Mouse (Mus musculus): ENCODE measurements around the gene Gcsh. TPM values are rescaled to one million over a fixed set of nuclear protein-coding genes. Genes with fewer than 3 reads are reported as not detected.

Gcsh gene
- total and polyA plus RNA-seq, 2 experiments from 2014 or later: 44.6 to 131 TPM

GRCm38 (mm10) chr8:116944385-116944696 lies 49.0 kb downstream of the Gcsh start:
- Histone ChIP-seq H3K4me1 (ENCODE audit: insufficient read depth, low read length) (peaks cover 11% of the 10 kb centered on the region; the same call in 1 of the 2 replicates), H3K9me3 (ENCODE audit: low read length) (no peaks in the 10 kb centered on the region), H3K36me3 (ENCODE audit: insufficient read depth, low read length) (no peaks in the 10 kb centered on the region), H3K9ac (replicated peaks; ENCODE audit: low read length) (peak overlapping the region; percentile 91), H3K4me2 (ENCODE audit: low read depth, low read length) (peak overlapping the region; percentile 95), H3K27ac (peak overlapping the region; percentile 23; the same call in 1 of the 2 replicates), H3K4me3 (ENCODE audit: low read length) (peak overlapping the region; percentile 96), H3K27me3 (ENCODE audit: insufficient read depth, low read length) (no peaks in the 10 kb centered on the region)
- whole genome bisulfite sequencing: 8% methylated on average over 4 of the region's 4 CpGs
- no peak for ATAC-seq
- TF ChIP-seq CTCF (IDR thresholded peaks at IDR 0.05; ENCODE audit: low read depth): no peak
- DNase-seq (ENCODE audit: low spot score): no peak

- DNase-seq (ENCODE audit: low spot score) (peak; percentile 45), ATAC-seq (peak; percentile 78)
- no peak for TF ChIP-seq CTCF (IDR thresholded peaks at IDR 0.05; ENCODE audit: low read depth)
- 1% methylated on average over 57 of the region's 62 CpGs for WGBS
- no peaks in the 10 kb centered on the region for H3K36me3 ChIP-seq (ENCODE audit: insufficient read depth, low read length)
- peak overlapping the region; percentile 91 for H3K9ac ChIP-seq (replicated peaks; ENCODE audit: low read length)
- H3K4me2 ChIP-seq (ENCODE audit: low read depth, low read length): peak overlapping the region; percentile 95
- H3K9me3 ChIP-seq (ENCODE audit: low read length): no peaks in the 10 kb centered on the region
- no peaks in the 10 kb centered on the region for H3K27me3 ChIP-seq (ENCODE audit: insufficient read depth, low read length)
- H3K4me1 ChIP-seq (ENCODE audit: insufficient read depth, low read length): peaks cover 11% of the 10 kb centered on the region; the same call in 1 of the 2 replicates
- H3K27ac ChIP-seq: peak overlapping the region; percentile 80
- H3K4me3 ChIP-seq (ENCODE audit: low read length): peak overlapping the region; percentile 96
These were observed 49.6 kb downstream of the Gcsh start for GRCm38 (mm10) chr8:116943555-116944384.

GRCm38 (mm10) chr8:116943161-116943554 lies 50.2 kb downstream of the Gcsh start, which contains the start of gene Atmin:
Gene Atmin, plus strand, starts transcription at chr8:116943393.
- DNase-seq (ENCODE audit: low spot score): peak; percentile 97
- peak; percentile 45 for TF ChIP-seq CTCF (IDR thresholded peaks at IDR 0.05; ENCODE audit: low read depth)
- H3K9ac ChIP-seq (replicated peaks; ENCODE audit: low read length): peak within 1 kb of the TSS; percentile 91
- peak within 1 kb of the TSS; percentile 80 for H3K27ac ChIP-seq
- H3K4me2 ChIP-seq (ENCODE audit: low read depth, low read length): peak within 1 kb of the TSS; percentile 95
- under 1% methylated on average over 46 of the region's 46 CpGs for WGBS
- H3K9me3 ChIP-seq (ENCODE audit: low read length): no peaks in the 10 kb centered on the region
- peaks cover 11% of the 10 kb centered on the region; the same call in 1 of the 2 replicates for H3K4me1 ChIP-seq (ENCODE audit: insufficient read depth, low read length)
- ATAC-seq: peak; percentile 92
- H3K27me3 ChIP-seq (ENCODE audit: insufficient read depth, low read length): no peaks in the 10 kb centered on the region
- peak within 1 kb of the TSS; percentile 96 for H3K4me3 ChIP-seq (ENCODE audit: low read length)
- 0 out of 2 replicates have a peak, but pooled peaks cover 1% of the 10 kb centered on the region for H3K36me3 ChIP-seq (ENCODE audit: insufficient read depth, low read length)

GRCm38 (mm10) chr8:116942284-116943058 lies 50.9 kb downstream of the Gcsh start:
- H3K36me3 ChIP-seq (ENCODE audit: insufficient read depth, low read length): 0 out of 2 replicates have a peak, but pooled peaks cover 3% of the 10 kb centered on the region
- H3K27ac ChIP-seq: no peak overlapping the region
- H3K27me3 ChIP-seq (ENCODE audit: insufficient read depth, low read length): no peaks in the 10 kb centered on the region
- H3K4me3 ChIP-seq (ENCODE audit: low read length): no peak overlapping the region
- no peak for DNase-seq (ENCODE audit: low spot score)
- no peak overlapping the region for H3K9ac ChIP-seq (replicated peaks; ENCODE audit: low read length)
- WGBS: 75% methylated on average over 12 of the region's 12 CpGs
- H3K4me1 ChIP-seq (ENCODE audit: insufficient read depth, low read length): peaks cover 11% of the 10 kb centered on the region; the same call in 1 of the 2 replicates
- no peaks in the 10 kb centered on the region for H3K9me3 ChIP-seq (ENCODE audit: low read length)
- no peak for TF ChIP-seq CTCF (IDR thresholded peaks at IDR 0.05; ENCODE audit: low read depth)
- no peak for ATAC-seq
- peak overlapping the region; percentile 36 for H3K4me2 ChIP-seq (ENCODE audit: low read depth, low read length)

- Histone ChIP-seq H3K27me3 (ENCODE audit: insufficient read depth, low read length) (no peaks in the 10 kb centered on the region), H3K9me3 (ENCODE audit: low read length) (no peaks in the 10 kb centered on the region), H3K9ac (replicated peaks; ENCODE audit: low read length) (no peak overlapping the region), H3K4me3 (ENCODE audit: low read length) (no peak overlapping the region), H3K4me1 (ENCODE audit: insufficient read depth, low read length) (no peaks in the 10 kb centered on the region), H3K36me3 (ENCODE audit: insufficient read depth, low read length) (0 out of 2 replicates have a peak, but pooled peaks cover 6% of the 10 kb centered on the region), H3K4me2 (ENCODE audit: low read depth, low read length) (no peak overlapping the region), H3K27ac (no peak overlapping the region)
- 24% methylated on average over 6 of the region's 6 CpGs for WGBS
- no peak for TF ChIP-seq CTCF (IDR thresholded peaks at IDR 0.05; ENCODE audit: low read depth)
- ATAC-seq: no peak
- no peak for DNase-seq (ENCODE audit: low spot score)
These were observed 57.8 kb downstream of the Gcsh start for GRCm38 (mm10) chr8:116935506-116935905.

- Histone ChIP-seq H3K4me3 (ENCODE audit: low read length) (no peak overlapping the region), H3K4me2 (ENCODE audit: low read depth, low read length) (no peak overlapping the region), H3K27ac (no peak overlapping the region), H3K4me1 (ENCODE audit: insufficient read depth, low read length) (no peaks in the 10 kb centered on the region), H3K9me3 (ENCODE audit: low read length) (no peaks in the 10 kb centered on the region), H3K9ac (replicated peaks; ENCODE audit: low read length) (no peak overlapping the region), H3K27me3 (ENCODE audit: insufficient read depth, low read length) (no peaks in the 10 kb centered on the region), H3K36me3 (ENCODE audit: insufficient read depth, low read length) (0 out of 2 replicates have a peak, but pooled peaks cover 6% of the 10 kb centered on the region)
- ATAC-seq: no peak
- DNase-seq (ENCODE audit: low spot score): no peak
- TF ChIP-seq CTCF (IDR thresholded peaks at IDR 0.05; ENCODE audit: low read depth): no peak
- WGBS: 94% methylated on average over 4 of the region's 4 CpGs
These were observed 58.4 kb downstream of the Gcsh start for GRCm38 (mm10) chr8:116934976-116935375.

Other genes with a start within 250 kb of the Gcsh start
- gene Cmc2, start 72.1 kb downstream of the Gcsh start, total RNA-seq (2014; rRNA removed): 12.6 and 16.8 TPM in 2 replicates
- gene Cmc2, start 72.1 kb downstream of the Gcsh start, polyA plus RNA-seq (2015; fragmentation: Nextera tagmentation; extraction: Ambion mirVana): 36.3 TPM in 2 replicates
- gene Cenpn, start 71.8 kb downstream of the Gcsh start, total RNA-seq (2014; rRNA removed): 4.3 and 4.7 TPM in 2 replicates
- gene Cenpn, start 71.8 kb downstream of the Gcsh start, polyA plus RNA-seq (2015; fragmentation: Nextera tagmentation; extraction: Ambion mirVana): 8.4 and 9.8 TPM in 2 replicates
- 40.7 and 47.3 TPM in 2 replicates for gene Atmin, start 50.1 kb downstream of the Gcsh start, total RNA-seq (2014; rRNA removed)
- gene Atmin, start 50.1 kb downstream of the Gcsh start, polyA plus RNA-seq (2015; fragmentation: Nextera tagmentation; extraction: Ambion mirVana): 18.3 and 20.8 TPM in 2 replicates
- gene 1700030J22Rik, start 14.6 kb downstream of the Gcsh start, total RNA-seq (2014; rRNA removed): 5.2 and 7.0 TPM in 2 replicates
- gene 1700030J22Rik, start 14.6 kb downstream of the Gcsh start, polyA plus RNA-seq (2015; fragmentation: Nextera tagmentation; extraction: Ambion mirVana): 5.7 and 5.8 TPM in 2 replicates
- gene Pkd1l2, start 88.9 kb upstream of the Gcsh start, total RNA-seq (2014; rRNA removed): 0.22 and 2.0 TPM in 2 replicates
- gene Pkd1l2, start 88.9 kb upstream of the Gcsh start, polyA plus RNA-seq (2015; fragmentation: Nextera tagmentation; extraction: Ambion mirVana): 0.05 and 0.06 TPM in 2 replicates
- 0.11 and 0.21 TPM in 2 replicates for gene Bco1, start 102.3 kb upstream of the Gcsh start, total RNA-seq (2014; rRNA removed)
- gene Bco1, start 102.3 kb upstream of the Gcsh start, polyA plus RNA-seq (2015; fragmentation: Nextera tagmentation; extraction: Ambion mirVana): 0.32 and 0.39 TPM in 2 replicates
- 8.5 and 11.1 TPM in 2 replicates for gene Gan, start 164.6 kb upstream of the Gcsh start, total RNA-seq (2014; rRNA removed)
- gene Gan, start 164.6 kb upstream of the Gcsh start, polyA plus RNA-seq (2015; fragmentation: Nextera tagmentation; extraction: Ambion mirVana): 4.8 and 5.6 TPM in 2 replicates